Mouse (Mus musculus) liver, adult (tissue): ENCODE measurements around the gene Smoc2.

ENCODE experiments used
- GATA4 ChIP-seq: IDR thresholded peaks from 2 replicates; pipeline ENCODE4 v1.6.1; 2014; ENCODE audit warnings: mild to moderate bottlenecking, low read length; ENCODE audit not compliant: insufficient replicate concordance

The Smoc2 gene

DNA sequence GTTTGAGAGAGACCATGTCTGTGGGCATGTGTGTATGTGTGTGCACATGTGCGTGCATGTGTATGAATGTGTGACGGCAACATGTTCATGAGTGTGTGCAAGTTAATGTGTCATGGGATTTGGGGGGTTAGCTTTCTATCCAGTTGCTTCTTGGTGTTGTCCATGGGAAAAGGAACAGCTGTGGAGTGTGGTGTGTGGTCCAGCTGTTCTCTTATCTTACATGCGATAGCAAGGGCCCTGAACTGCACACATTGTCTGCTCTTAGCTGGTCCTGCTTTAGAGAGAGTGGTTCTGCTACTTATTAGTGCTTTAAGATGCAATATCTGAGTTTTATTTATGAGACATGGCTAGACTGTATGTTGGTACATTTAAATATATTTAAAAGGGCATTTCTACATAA, 30.6 kb downstream of the Smoc2 start:
- no peak for TF ChIP-seq GATA4

DNA sequence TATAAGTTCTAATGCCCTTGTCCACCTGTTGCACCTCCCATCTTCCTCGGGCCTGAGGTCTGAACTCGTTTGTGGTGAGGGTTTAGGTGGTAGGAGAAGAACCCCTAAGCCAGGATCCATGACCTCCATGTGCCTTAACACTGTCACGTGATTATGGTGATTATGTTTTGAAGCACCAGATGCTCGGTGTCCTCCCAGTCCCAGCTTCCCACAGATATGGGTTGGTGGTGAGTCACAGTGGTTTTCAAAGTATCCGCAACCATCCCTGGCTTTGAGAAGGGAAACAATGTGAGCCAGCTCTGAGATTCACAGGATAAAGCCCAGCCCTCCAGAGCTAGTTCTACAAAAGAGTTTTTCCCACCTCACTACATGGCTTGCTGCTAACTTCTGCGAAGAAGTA, 33.1 kb downstream of the Smoc2 start:
- TF ChIP-seq GATA4: no peak

DNA sequence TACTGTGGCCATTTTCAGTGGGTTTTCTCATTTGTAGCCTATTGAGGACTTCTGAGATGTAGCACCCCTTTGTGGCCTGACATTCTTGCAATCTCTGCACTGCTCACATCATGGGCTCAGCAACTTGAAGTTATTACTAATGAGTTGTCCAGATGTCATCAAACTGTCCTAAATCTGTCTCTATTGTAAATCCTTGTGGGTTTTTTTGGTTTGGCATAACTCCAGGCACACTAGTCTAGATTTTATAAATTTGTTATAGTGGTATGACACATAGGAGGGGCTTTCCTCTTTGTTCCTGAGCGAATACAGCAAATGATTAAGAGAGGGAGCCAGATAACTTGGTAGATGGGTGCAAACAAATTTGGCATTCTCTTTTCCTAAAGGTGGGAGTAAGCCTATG, 35.0 kb downstream of the Smoc2 start:
- no peak for TF ChIP-seq GATA4

DNA sequence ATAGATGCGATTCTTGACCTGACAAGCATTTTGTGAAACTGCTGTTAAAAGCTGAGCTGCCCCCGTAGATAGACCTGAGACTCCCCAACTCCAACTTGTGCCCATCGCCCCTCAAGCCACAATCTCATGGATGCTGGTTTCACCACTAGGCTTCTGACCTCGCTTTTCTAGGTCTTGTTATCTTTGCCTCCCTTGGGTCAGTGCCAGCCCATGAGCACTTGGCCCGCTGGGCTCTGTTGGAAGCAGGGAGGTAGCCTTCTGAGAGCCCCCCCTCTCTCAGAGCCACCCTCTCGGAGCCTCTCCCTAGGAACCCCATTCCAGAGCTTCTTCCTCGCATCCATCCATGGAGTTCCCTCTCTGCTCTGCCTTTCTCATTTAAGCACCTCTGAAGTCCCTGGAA, 37.2 kb downstream of the Smoc2 start:
- no peak for TF ChIP-seq GATA4

DNA sequence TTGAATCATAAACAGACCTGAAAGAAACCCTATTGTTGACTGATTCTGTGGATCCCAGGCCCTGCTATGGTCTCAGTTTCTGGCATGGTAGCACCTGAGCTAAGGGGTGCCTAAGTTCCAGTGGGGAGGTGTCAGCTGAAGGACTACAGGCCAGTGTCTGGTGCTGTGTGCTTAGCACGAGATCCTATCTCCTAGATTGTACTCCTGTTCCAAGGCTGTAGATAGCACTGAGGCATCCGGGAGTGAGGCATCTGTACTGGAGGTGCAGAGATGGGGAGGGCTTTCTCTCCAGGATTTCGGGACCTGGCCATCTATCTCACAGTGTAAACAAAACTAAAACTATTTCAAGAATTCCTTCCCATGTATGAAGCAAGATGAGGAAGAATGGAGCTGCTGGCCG, 38.1 kb downstream of the Smoc2 start:
- TF ChIP-seq GATA4: no peak

DNA sequence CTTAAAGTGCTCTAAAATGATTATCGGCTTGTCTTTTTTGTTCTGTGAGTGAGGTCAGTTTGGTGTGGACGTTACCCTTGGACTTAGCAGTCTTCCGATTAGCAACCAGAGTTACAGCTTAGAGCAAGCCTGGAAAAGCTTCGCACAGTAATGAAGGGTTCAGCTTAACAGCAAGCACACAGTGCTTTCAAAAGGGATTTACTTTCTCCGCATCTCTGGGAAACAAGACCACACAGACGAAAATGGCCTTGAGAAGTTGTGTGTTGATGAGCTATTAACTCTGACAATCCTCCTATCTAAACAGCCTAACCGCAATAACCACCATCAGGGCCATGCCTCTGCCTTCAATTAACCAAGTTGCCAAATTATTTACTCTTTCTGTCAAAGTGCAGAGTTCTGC, 46.9 kb downstream of the Smoc2 start:
- no peak for TF ChIP-seq GATA4

DNA sequence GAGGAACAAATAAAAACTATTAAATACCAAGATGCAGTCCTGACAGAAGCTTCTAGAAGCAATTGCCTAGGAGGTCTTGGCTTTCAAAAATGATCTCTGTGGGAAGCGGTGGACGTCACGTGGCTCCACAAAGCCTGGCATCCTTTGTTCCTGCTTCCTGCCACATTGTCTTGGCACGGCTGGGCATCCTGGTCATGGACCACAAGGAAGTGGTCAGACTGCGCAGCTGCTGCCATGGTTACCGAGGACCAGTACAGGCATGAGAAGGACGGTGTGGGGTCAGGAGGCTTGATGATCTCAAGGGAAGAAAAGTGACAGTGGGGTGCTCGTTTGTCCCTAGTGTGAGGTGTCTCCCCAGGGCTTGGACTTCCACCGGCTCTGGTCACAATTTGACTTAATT, 48.7 kb downstream of the Smoc2 start:
- TF ChIP-seq GATA4: no peak

DNA sequence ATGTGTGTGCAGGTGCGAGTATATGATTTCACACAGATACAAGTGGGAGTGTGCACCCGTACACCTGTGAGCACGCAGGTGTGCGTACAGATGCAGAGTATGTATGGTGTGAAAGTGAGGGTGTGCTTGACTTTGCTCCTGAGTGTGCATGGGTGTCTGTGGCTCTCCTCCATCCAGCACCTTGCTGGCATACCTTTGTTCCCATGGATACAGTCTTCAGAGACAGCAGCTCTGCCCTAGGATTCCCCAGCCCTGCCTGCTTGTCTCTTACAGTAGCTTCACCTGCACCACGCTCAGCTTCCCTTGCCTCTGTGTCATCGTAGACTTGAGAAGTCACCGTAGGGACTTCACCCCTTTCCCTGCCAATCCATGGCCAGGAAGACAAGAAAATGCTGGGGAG, 51.2 kb downstream of the Smoc2 start:
- TF ChIP-seq GATA4: no peak

DNA sequence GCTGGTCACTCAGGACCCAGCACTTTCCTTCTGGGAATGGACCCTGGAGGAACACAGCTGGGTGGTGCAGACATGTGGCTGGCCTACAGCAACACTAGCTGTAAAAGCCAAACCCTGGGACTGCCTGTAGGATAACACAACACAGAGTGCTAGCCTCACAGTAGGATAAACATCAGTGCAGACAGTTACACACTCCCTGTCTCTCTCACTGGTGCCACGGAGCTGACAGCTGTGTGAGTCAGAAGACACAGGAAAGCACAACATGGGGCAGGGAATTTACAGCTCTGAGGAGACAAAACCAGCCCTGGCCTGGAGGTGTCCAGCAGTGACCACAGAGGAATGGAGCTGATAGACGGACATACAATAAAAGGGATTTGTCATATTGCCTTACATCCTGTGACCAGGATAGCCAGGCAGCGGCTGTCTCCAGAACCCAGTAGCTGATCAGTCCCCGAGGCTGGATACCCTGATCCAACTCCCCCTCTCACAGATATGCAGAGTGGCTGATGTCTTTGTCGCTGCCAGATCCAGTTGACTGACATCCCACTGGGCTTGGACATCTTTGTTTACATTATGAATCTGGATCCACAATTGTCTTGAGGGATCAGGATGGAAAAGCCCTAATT, 60.7 kb downstream of the Smoc2 start:
- no peak for TF ChIP-seq GATA4

DNA sequence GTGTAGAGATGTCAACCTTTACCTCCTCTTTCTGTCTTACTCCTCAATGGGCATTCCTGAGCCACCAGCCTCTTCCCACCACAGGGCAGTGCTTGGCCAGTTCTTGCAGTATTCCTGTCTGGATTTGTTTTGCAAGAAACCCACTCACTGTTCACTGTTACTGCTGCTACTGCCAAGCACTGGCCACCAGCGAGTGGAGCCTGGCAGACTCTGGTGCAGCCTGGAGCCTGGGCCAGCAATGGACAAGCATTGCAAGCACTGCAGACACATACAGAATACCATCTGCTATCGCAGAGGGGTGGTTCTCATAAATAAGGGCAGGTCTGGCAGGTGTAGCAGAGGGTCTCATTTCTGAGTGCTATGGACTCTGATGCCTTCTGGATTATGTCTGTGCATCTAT, 61.4 kb downstream of the Smoc2 start:
- no peak for TF ChIP-seq GATA4

DNA sequence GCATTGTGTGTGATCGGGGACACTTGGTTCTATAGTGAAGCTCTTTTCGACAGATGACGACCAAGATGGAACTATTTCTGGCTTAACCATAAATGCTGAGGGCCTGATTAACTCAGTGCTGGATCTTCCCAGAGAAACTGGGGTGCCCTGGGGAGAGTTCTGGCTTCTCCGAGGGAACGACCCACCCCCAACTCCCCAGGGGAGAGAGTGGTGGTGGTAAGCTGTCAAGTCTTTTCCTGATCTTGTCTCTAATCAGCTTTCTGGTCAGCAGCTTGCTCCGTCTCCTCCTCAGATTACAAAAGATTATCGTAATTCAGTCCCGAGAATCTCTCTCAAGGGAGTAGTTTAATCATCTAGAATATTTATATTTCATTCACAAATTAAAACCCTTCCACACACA, 63.2 kb downstream of the Smoc2 start:
- no peak for TF ChIP-seq GATA4

DNA sequence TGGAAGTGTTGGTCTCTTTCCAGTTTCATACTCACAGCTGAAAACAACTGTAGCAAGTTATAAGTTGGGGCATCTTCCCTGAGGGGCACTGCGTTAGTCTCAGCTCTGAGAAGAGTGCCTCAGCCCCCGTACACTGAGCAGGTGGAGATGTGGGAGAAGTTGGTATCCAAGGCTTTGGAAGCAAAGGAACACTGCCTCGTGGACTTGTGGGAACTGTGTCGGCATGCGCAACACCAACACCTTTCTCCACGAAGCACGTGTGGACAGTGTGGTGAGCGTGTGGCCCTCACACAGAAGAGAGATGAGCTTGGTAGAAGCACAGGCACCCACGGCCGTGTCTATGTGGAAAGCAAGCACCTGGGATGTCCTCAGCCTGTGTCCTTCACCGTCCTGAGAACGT, 64.1 kb downstream of the Smoc2 start:
- TF ChIP-seq GATA4: no peak

DNA sequence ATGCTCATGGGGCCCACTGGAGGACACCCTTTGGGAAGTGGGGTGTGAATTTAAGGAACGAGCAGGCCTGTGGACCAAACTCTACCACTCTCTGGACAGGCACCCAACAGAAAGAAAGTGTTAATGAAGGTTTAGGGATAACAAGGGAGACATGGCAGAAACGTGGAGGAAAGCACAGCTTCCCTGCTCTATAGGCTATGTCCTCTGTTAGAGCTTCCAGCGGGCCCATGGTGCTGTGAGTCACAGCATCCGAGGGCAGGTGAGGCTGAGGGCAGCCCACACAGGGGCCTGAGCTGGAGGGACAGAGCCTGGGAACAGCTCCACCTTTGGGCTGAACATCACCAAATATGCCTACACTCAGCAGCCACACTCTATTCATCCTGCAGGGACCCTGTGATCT, 66.2 kb downstream of the Smoc2 start:
- no peak for TF ChIP-seq GATA4

DNA sequence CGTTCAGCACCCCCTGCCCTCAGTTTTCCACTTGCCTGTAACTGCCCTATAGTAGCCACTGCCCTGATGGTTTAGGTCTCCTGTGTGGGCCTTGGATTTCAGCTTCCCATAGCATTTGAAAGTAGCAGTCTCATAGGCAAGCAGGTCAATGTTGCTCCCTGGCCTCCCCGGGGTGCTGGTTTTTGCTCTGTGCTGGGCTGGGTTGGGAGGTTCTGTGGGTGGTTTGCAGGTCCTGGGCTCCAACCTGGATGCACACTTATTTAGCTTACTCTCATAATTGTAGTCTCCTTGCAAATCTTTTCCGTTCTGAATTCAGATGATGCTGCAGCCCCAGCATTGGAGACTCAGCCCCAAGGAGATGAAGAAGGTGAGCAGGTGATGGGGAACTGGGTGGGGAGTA, 67.6 kb downstream of the Smoc2 start:
- no peak for TF ChIP-seq GATA4

DNA sequence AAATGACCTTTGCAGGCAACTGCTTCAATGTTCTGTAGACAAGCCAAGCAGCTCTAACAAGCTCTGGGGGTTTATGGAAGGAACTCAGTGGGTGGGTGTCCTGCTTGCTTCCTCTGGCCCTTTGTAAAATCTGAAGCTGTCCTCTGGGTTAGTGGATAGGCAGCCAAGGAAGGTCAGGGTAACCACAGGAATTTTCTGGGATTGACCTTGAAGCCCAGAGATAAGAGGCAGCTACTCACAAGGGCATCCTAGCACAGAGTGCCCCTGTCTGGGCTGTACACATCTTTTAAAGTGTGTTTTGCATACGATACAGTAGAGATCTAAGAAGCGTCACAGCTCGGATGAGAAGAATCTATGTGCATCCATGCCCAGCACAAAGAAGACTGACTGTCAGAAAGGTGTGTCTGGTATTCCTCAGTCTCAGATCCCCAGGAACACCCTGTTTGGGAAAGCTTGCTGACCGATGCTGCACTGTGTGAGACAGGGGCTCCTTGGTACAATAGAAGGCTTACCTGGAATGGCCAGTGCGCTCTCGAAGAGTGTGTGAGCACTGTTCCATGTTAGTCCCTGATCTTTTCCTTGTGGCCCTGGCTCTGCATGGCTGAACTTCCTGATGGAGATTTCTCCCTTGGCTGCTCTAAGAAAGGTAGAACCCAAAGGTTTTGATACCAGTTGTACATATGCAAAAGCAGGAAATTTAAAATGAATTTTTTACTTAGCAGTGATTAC, 69.9 kb downstream of the Smoc2 start:
- TF ChIP-seq GATA4: no peak

DNA sequence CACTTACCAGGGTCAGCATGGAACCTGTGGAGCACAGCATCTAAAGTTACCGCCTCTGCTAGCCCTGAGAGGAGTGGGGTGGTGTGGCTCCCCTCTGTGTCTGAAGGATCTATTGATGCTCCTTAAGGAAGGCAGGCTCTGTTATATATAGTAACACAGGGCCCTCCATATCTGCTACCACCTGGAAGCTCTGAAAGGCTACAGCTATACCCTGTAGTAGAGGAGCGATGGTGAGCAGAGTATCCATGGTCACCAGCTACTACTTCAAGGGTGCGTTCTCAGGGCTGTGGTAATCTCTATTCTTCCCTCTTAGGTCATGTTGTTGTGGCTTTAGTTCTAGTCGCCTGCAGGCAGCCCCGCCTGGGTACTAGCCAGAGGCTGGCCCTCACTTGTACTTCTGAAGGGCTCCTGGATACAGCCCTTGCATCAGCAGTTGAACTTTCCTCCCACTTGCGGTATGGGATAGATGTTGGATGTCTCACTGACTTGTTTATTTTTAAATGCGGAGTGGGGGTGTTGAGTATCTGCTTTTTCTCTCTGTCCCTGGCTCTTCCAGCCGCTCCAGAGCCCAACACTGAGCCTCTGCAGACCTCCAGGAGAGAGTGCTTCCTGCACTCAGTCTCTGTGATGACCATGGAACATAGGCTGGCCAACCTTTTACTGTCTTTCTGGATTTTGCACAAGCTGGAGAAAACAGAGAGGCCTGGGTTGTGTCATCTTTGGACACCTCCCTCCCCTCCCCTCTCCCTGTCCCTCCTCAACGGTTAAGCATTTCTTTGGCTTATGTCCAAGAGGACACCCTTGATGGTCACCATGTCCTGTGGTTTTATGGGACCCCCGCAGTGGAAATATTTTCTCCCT, 74.1 kb downstream of the Smoc2 start:
- TF ChIP-seq GATA4: no peak
